Mouse (Mus musculus): ENCODE results near the gene Mthfd1l. TPM values are rescaled to one million over a fixed set of nuclear protein-coding genes. Genes with fewer than 3 reads are reported as not detected.
"Not testable (repeated sequence)": the region's sequence is repeated elsewhere in the genome, so short reads cannot be mapped to it uniquely, and the experiment has no call there.

Gene Mthfd1l
- polyA plus RNA-seq, 1 experiment = 12.5 TPM

- DNase-seq = peak in 1 of 2 experiments; percentile 3
- Histone ChIP-seq H3K27ac (ENCODE audit: insufficient read depth, low read length) (no peak overlapping the region), H3K4me1 (ENCODE audit: control insufficient read depth, insufficient read depth, low read length) (no peaks in the 10 kb centered on the region), H3K4me3 (replicated peaks; ENCODE audit: insufficient read depth, low read depth, low read length) (no peak overlapping the region), H3K27me3 (ENCODE audit: control insufficient read depth, insufficient read depth, low read length) (no peaks in the 10 kb centered on the region)
- 47% methylated on average over 18 of the region's 18 CpGs for WGBS
- TF ChIP-seq POLR2A (IDR thresholded peaks at IDR 0.05; ENCODE audit: borderline replicate concordance, insufficient read depth, low read length) = no peak
- TF ChIP-seq CTCF (IDR thresholded peaks at IDR 0.05; ENCODE audit: borderline replicate concordance, insufficient read depth, low read depth, low read length) = no peak
Measured at GRCm38 (mm10) chr10:4188614-4189402, 215.9 kb downstream of the Mthfd1l start.

GRCm38 (mm10) chr10:4189422-4189821, 216.5 kb downstream of the Mthfd1l start:
- Histone ChIP-seq H3K4me1 (ENCODE audit: control insufficient read depth, insufficient read depth, low read length) (no peaks in the 10 kb centered on the region), H3K27ac (ENCODE audit: insufficient read depth, low read length) (no peak overlapping the region), H3K27me3 (ENCODE audit: control insufficient read depth, insufficient read depth, low read length) (no peaks in the 10 kb centered on the region), H3K4me3 (replicated peaks; ENCODE audit: insufficient read depth, low read depth, low read length) (no peak overlapping the region)
- TF ChIP-seq POLR2A (IDR thresholded peaks at IDR 0.05; ENCODE audit: borderline replicate concordance, insufficient read depth, low read length) (no peak), CTCF (IDR thresholded peaks at IDR 0.05; ENCODE audit: borderline replicate concordance, insufficient read depth, low read depth, low read length) (no peak)
- DNase-seq = no peak
- WGBS = 68% methylated on average over 6 of the region's 6 CpGs

GRCm38 (mm10) chr10:4198978-4199377, 226.1 kb downstream of the Mthfd1l start:
- no peak for TF ChIP-seq POLR2A (IDR thresholded peaks at IDR 0.05; ENCODE audit: borderline replicate concordance, insufficient read depth, low read length)
- no peak for TF ChIP-seq CTCF (IDR thresholded peaks at IDR 0.05; ENCODE audit: borderline replicate concordance, insufficient read depth, low read depth, low read length)
- 86% methylated on average over 6 of the region's 6 CpGs for WGBS
- H3K4me1 ChIP-seq (ENCODE audit: control insufficient read depth, insufficient read depth, low read length) = no peaks in the 10 kb centered on the region
- no peak overlapping the region for H3K4me3 ChIP-seq (replicated peaks; ENCODE audit: insufficient read depth, low read depth, low read length)
- H3K27me3 ChIP-seq (ENCODE audit: control insufficient read depth, insufficient read depth, low read length) = no peaks in the 10 kb centered on the region
- no peak overlapping the region for H3K27ac ChIP-seq (ENCODE audit: insufficient read depth, low read length)
- no peak for DNase-seq

GRCm38 (mm10) chr10:4199926-4200325, 227.0 kb downstream of the Mthfd1l start:
- no peak overlapping the region for H3K27ac ChIP-seq (ENCODE audit: insufficient read depth, low read length)
- no peak overlapping the region for H3K4me3 ChIP-seq (replicated peaks; ENCODE audit: insufficient read depth, low read depth, low read length)
- TF ChIP-seq CTCF (IDR thresholded peaks at IDR 0.05; ENCODE audit: borderline replicate concordance, insufficient read depth, low read depth, low read length) (no peak), POLR2A (IDR thresholded peaks at IDR 0.05; ENCODE audit: borderline replicate concordance, insufficient read depth, low read length) (no peak)
- no peaks in the 10 kb centered on the region for H3K4me1 ChIP-seq (ENCODE audit: control insufficient read depth, insufficient read depth, low read length)
- 86% methylated on average over 6 of the region's 6 CpGs for WGBS
- no peak for DNase-seq
- H3K27me3 ChIP-seq (ENCODE audit: control insufficient read depth, insufficient read depth, low read length) = no peaks in the 10 kb centered on the region

GRCm38 (mm10) chr10:4200546-4201104, 227.7 kb downstream of the Mthfd1l start:
- 93% methylated on average over 5 of the region's 5 CpGs for WGBS
- TF ChIP-seq CTCF (IDR thresholded peaks at IDR 0.05; ENCODE audit: borderline replicate concordance, insufficient read depth, low read depth, low read length) (no peak), POLR2A (IDR thresholded peaks at IDR 0.05; ENCODE audit: borderline replicate concordance, insufficient read depth, low read length) (no peak)
- Histone ChIP-seq H3K27ac (ENCODE audit: insufficient read depth, low read length) (no peak overlapping the region), H3K27me3 (ENCODE audit: control insufficient read depth, insufficient read depth, low read length) (no peaks in the 10 kb centered on the region), H3K4me3 (replicated peaks; ENCODE audit: insufficient read depth, low read depth, low read length) (no peak overlapping the region), H3K4me1 (ENCODE audit: control insufficient read depth, insufficient read depth, low read length) (no peaks in the 10 kb centered on the region)
- DNase-seq = no peak

- H3K27me3 ChIP-seq (ENCODE audit: control insufficient read depth, insufficient read depth, low read length) = no peaks in the 10 kb centered on the region
- no peaks in the 10 kb centered on the region for H3K4me1 ChIP-seq (ENCODE audit: control insufficient read depth, insufficient read depth, low read length)
- TF ChIP-seq CTCF (IDR thresholded peaks at IDR 0.05; ENCODE audit: borderline replicate concordance, insufficient read depth, low read depth, low read length) (no peak), POLR2A (IDR thresholded peaks at IDR 0.05; ENCODE audit: borderline replicate concordance, insufficient read depth, low read length) (no peak)
- no peak overlapping the region for H3K27ac ChIP-seq (ENCODE audit: insufficient read depth, low read length)
- DNase-seq = no peak
- no peak overlapping the region for H3K4me3 ChIP-seq (replicated peaks; ENCODE audit: insufficient read depth, low read depth, low read length)
- 89% methylated on average over 4 of the region's 4 CpGs for WGBS
Measured at GRCm38 (mm10) chr10:4201141-4201540, 228.2 kb downstream of the Mthfd1l start.

- DNase-seq; H3K27me3 ChIP-seq (ENCODE audit: control insufficient read depth, insufficient read depth, low read length); H3K4me1 ChIP-seq (ENCODE audit: control insufficient read depth, insufficient read depth, low read length); H3K27ac ChIP-seq (ENCODE audit: insufficient read depth, low read length); H3K4me3 ChIP-seq (replicated peaks; ENCODE audit: insufficient read depth, low read depth, low read length): not testable (repeated sequence)
- WGBS = 68% methylated on average over 6 of the region's 6 CpGs
Measured at GRCm38 (mm10) chr10:4203651-4204050, 230.7 kb downstream of the Mthfd1l start.

- TF ChIP-seq CTCF (IDR thresholded peaks at IDR 0.05; ENCODE audit: borderline replicate concordance, insufficient read depth, low read depth, low read length) (no peak), POLR2A (IDR thresholded peaks at IDR 0.05; ENCODE audit: borderline replicate concordance, insufficient read depth, low read length) (no peak)
- H3K4me3 ChIP-seq (replicated peaks; ENCODE audit: insufficient read depth, low read depth, low read length) = no peak overlapping the region
- H3K4me1 ChIP-seq (ENCODE audit: control insufficient read depth, insufficient read depth, low read length) = no peaks in the 10 kb centered on the region
- H3K27ac ChIP-seq (ENCODE audit: insufficient read depth, low read length) = no peak overlapping the region
- 83% methylated on average over 15 of the region's 15 CpGs for WGBS
- no peak for DNase-seq
- no peaks in the 10 kb centered on the region for H3K27me3 ChIP-seq (ENCODE audit: control insufficient read depth, insufficient read depth, low read length)
Measured at GRCm38 (mm10) chr10:4209040-4209439, 236.1 kb downstream of the Mthfd1l start.
